Mouse (Mus musculus) induced T-regulatory cell, adult 2 months (primary cell): ENCODE data around the gene Atpaf2.

Source experiments
- DNase-seq: peaks from one replicate; pipeline ENCODE4 v3.0.0-alpha.2; 2012; ENCODE audit warnings: low read depth

Atpaf2 gene

DNA sequence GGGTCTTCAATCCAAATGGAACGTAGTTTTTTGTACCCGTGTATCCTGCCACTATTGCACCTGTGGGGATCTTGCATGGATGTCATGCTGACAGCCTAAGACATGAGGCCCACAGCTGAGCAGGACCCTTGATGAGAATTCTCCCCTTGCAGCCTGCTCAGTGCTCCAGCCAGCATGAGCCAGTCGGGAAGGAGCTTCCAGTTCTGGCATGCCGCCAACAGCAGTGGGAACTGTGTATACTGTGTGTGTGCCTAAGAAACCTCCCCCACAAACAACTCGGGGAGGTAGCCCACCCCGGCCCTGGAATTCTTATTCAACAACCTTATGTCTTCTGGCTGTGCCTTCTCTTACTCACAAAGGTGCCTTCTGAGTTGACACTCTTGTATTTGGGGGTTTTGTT, 21.7 kb downstream of the Atpaf2 start:
- DNase-seq, result no peak

DNA sequence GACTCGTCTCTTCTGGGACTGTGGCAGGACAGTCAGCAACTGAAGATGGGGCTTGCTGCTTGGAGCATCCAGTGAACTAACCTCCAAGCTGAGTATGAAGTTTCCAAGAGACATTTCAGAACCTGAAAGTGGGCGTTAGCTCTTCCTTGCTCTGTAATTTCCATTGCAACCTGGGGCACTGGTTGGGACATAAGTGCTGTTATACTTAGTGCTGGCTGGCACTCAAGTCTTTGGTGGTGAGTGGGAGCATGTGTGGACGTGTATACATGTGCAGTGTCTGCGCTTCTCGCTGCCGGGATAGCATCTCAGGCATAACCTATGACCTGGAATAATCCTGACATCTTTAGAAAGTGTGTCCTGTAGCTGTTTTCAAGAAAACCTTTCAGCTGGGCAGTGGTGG, 26.9 kb downstream of the Atpaf2 start:
- DNase-seq, result no peak

DNA sequence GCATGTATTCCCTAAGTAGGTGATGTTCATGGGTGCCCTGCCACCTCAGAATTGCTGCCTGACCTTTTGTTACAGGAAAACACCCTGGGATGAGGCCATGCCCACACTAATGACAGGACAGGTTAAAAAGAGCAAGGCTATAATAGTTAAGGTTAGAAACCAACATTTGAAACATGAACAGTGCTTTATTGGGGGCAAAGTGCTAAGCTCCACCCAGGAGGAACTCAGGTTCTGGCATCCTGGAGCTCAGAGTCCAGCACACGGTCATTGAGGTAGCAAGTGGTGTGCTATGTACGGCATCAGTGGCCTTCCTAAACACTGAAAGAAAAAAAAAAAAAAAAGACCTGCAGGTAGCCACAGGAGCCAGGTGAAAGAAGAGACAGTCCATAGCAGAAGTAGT, 30.3 kb downstream of the Atpaf2 start:
- DNase-seq, result no peak

DNA sequence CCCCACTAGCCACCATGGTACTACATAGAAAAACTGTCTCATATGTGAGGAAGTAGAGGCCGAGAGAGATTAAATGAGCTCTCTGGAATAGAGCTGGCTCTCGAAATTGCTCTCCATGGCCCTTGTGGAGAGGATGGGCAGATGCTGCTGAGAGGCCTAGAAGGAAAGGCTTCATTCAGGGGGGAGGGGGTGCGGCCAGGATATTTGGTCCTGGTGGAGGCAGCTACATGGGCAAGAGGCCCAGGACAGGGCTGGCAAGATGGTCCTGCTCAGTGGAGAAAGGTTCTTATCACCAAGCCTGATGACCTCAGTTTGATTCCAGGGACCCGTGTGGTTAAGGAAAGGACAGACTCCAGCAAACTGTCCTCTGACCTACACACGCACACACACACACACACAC, 32.3 kb downstream of the Atpaf2 start:
- no peak for DNase-seq

DNA sequence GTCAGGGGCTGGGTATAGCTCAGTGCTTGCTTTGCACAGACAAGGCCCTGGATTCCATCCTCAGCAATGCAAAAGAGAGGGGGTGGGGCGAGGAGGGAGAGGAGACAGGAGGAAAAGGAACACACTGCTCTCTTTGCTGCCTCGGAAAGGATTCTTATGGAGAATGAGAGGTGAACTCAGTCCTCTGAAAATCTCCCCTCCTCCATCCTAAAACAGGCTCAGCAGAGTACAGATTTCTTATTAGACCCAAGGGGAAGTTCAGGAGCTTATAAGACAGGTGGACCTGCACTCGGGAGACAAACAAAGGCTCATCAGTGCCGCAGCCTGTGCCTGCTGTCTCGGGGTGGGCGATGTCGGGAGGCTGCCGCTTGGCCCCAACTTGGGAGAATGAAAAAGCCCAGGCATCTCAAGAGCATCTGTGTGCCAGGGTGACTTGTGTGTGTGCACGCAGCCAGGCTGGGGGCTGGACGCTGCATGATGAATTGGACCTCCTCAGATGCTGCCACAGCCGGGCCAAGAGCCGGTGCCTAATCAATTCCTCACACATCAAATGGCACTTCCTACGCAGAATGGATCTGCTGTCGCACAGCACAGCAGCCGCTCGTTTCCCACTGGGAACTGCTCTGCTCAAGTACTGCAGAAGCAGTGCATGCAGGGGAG, 33.4 kb downstream of the Atpaf2 start:
- no peak for DNase-seq

DNA sequence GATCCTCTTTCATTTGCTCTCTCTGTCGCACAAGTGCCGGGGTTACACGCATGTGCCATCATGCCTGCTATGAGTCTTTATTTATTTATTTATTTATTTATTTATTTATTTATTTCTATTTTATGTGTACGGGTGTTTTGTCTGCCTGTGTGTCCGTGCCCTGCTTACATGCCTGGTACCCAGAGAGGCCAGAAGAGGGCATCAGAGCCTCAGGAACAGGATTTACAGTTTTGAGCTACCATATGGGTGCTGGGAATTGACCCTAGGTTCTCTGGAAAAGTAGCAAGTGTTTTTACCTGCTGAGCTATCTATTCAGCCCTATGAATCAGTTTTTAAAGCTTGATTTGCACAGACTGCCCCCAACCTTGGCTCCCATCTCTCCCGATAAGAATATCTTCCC, 34.7 kb downstream of the Atpaf2 start:
- DNase-seq, result peak; percentile 8

DNA sequence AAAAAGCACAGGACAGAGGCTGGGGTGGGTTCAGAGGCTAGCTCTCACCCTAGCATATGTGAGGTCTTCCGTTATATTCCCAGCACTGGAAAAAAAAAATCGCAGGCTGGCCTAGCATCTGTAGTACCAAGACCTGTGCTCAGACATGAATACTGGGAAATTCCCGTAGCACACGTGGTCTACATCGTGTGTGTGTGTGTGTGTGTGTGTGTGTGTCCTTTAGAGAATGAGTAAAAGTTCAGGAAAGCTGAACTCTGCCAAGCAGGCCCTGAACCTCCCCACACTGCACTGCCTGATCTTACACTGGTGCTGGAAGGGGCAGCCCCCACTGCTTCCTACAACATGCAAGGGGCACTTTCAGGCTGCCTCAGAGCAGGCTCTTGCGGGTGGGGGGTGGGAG, 43.8 kb downstream of the Atpaf2 start:
- no peak for DNase-seq

DNA sequence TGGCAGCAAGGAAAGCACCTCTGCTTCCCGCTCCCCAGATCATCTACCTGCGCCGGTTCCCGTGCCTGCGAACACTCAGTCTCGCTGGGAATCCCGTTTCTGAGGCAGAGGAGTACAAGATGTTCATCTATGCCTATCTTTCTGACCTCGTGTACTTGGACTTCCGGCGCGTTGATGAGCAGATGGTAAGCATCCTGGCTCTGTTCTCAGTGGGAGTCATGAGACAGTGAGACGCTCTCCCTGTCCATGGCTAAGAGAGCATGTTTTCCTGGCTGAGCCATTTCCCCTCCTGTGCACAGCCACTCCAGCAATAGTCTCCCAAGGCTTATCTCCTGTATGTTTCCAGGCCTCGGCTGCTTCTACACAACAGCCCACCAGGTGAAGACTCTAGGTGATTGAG, 47.8 kb downstream of the Atpaf2 start:
- DNase-seq, result no peak

DNA sequence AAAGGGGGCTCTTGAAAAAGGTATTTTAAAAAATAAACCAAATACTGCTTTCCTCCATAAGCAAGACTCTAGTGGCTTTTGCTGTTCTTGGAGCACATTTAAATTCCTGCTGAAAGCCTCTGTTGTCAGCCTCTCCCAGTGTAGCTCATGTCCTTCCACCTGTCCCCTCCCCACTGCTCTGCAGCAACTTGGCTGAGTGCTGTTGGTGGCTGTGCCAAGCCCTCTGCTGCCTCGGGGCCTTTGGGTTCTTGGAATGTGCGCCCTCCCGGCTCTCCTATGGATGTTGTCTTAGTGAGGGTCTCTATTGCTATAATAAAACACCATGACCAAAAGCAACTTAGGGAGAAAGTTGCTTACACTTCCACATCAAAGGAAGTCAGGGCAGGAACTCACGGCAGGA, 48.8 kb downstream of the Atpaf2 start:
- no peak for DNase-seq

DNA sequence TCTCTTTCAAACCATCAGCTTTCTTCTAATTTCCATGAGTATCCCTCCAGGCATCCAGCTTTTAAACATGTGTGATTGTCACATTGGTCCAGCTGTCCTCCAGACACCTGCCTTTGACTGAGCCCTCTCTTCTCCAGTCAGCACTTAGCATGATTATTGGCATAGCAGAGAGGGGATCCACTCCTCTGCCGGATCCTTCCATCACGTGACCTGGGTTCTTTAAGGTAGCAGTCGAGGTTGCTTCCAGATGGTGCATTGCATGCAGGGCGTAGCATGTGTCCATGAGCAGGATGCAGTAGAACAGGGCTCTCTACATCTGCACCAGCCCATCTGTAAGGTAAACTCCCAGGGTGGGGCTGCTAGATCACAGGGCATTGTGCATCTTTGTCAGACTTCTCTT, 49.3 kb downstream of the Atpaf2 start:
- DNase-seq, result peak; percentile 21

DNA sequence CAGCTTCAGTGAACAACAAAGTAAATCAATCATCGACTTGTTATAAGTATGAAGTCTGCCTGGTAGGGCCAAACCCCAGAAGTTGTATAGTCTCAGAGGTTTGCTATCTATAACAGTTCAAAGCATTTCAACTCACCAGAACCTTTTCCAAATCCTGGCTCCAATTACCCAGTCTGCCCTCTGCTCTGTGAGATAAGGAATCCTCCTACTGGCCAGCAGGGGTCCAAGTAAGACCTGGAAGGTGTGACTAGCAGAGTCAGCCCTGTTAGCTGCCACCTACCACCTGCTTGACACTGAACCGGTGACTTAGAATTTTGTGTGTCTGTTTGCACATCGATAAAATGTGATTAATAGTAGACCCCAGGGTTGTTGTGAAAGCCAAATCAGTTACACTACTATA, 51.0 kb downstream of the Atpaf2 start:
- no peak for DNase-seq

DNA sequence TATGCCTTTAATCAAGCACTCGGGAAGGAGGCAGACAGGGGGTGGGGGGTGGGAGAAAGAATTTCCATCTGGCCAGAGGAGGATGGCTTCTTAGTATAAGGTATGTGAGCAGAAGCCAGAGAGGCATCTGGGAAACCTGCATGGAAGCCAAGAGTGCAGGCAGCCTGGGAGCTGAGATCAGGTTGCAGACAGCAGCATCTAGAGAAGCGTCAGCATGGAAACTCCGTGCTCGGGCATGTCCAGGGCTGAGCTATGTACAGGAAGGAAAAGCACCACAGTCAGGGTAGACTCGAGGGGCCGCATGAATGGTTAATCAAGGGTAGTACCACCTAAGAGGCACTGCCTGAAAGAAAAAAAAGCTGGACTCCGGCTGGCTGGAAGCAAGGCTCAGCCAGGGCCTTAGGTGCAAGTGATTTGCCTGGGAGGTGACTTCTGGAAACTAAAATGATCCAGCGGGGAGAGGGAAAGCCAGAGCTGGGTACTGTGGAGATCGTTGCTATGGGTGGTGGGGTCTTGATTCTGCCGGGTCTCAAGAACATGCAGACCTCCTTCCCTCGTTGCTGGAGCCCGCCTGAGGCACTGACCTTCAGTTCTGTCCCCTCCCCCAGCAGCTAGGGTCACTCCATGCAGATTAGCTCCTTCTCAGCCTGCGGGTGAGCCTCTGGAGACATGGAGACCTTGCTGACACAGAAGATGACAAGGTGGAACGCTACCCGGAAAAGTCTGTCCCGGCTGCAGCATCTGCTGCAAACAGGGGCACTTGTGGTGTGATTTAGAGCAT, 51.8 kb downstream of the Atpaf2 start:
- DNase-seq, result no peak

DNA sequence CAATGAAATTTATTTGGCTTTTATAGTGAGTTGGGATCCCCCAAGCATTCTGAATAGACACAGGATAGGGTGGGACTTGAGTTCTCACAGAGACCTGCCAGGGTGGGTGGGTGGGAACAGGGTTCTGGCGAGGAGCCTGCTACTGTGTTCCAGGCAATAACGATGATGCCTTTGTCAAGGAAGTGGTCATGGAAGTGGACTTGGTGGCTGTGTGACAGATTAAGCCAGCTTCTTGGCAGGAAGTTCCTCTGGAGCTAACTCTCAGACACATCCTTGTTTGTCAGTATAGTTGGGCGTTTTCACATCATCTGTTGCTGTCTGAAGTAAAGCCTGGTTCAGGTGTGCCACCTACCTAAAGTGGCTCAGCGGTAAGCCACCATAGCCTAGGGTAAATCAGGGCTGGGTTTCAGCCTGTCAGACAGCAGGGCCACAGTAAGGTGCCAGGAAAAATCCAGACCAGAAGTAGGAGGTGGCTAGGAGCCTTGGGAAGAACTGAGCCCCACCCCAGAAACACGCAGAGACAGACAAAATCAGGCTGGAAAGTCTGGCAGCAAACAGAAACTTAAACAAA, 57.5 kb downstream of the Atpaf2 start:
- no peak for DNase-seq

DNA sequence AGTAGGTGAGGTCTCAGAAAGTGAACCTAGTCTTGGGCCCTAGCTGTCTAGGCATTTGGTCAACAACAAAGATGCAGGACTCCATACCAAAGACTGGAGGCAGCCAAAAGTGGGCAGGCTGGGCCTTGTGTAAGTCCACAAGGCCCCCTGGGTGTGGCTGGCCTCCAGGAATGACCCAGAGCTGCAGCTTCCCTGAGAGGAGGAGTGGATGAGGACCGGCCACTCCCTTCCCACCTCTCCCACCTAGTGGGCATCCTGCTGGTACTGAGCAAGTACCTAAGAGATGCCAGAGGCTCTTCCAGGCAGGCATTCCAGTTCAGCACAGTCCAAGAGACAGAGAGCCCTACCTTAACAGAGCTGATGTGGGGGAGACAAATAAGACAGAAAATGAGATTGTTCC, 58.3 kb downstream of the Atpaf2 start:
- no peak for DNase-seq

DNA sequence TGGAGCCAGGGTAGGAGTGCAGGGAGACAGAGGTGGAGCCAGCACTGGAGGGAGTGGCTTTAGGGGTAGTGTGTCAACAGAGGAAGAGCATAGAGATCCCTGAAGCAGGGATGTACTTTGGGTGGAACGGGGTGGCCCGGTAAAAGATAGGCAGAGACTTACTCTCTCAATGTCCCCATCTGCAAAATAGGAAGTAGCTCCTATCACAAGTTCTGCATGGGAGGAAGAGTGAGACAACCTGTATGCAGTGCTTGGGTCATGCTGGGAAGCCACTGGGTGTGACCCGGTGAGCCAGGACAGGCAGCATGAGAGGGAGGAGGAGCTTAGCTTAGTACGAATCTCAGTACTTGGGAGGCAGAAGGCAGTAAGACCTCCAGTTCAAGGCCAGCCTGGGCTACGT, 59.1 kb downstream of the Atpaf2 start:
- no peak for DNase-seq

DNA sequence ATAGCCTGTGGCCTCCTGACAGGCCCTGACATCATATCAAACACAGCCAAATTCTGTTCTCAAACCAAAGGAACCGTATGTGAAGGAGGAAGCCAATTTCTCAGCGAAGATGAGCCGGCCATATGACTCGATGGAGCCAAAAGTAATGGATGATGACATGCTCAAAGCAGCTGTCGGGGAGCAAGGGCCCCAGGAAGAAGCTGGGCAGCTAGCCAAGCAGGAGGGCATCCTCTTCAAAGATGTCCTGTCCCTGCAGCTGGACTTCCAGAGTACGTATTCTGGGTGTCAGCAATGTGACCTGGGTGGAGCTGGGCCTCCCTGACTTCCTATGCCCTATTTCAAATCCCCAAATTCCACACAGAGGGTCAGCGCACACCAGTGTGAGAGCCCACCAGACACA, 59.7 kb downstream of the Atpaf2 start:
- DNase-seq, result no peak

DNA sequence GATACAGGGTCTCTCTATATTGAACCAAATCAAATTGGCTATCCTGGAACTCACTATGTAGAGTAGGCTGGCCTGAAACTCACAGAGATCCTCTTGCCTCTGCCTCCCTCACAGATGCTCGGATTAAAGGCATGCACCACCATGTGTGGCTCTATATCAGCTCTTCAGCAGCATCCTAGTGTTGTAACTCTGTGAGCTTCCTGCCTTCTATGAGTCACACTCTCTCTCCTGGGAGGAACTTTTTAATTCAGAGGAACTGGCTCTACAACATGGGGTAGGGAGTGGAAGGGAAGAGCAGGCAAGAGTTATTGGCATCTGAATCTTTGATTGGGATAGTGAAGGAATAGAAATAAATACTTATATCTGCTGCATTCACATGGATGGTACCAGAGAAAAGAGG, 61.1 kb downstream of the Atpaf2 start:
- DNase-seq, result no peak

DNA sequence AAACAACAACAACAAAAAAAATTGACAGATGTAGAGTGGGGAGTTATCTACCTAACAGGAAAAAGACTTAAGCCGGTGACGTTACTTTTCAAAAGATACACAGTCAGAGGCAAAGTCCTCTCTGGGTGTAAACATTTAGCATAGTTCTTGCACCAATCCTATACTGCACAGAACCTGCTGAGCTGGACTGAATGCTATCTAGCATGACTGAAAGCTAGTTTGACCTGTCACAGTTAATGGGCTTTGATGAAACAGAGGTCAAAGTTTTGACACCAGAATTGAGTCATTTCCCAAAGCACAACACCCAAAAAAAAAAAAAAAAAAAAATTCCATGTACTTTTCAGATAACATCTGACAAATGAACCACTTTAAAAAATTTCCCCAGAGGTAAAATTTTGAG, 62.3 kb downstream of the Atpaf2 start:
- DNase-seq, result no peak

DNA sequence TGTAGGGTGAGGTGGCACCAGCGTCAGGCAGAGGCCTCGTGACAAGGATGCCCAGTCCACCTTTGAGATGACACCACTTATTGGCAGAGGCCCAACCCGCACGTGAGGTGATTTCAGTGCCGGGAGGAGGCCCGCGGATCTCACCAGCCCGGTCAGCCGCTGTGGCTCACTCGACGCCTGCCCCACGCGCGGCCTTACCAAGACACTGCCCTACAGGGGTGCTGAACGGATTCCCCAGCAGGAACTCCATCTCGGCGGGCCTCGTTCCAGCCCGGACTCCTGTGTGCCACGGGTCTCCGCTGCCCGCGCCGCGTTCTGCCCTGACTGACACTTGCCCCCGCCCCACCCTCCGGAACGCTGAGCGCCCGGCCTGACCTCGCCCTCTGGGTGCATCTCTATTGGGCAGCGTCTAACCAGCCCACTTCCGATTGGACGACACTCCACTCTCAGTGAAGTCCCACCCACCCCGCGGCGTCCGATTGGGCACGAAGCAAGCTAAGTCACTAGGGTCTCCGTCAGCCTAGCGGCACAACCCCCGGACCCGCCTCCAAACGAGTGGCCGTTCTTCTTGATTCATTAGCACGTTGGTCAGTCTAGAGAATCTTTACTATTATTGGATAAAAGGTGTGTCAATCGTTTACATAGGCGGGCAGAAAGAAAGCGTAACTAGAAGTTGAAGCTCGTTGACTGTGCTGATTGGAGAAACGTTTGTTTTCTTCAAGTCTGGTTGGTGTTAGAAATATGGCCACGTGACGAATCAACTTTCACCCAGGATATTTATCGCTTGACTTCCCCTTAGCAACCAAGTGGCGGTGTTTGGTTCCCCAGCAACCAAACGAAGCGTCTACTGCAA, 65.5 kb downstream of the Atpaf2 start, which contains the start of the genes Tom1l2 and Drc3:
Gene Tom1l2, minus strand, starts transcription at position 347 of the 853 bp plus-strand sequence.
Gene Drc3, plus strand, starts transcription at position 771 of the 853 bp plus-strand sequence.
- DNase-seq, result peak; percentile 99

DNA sequence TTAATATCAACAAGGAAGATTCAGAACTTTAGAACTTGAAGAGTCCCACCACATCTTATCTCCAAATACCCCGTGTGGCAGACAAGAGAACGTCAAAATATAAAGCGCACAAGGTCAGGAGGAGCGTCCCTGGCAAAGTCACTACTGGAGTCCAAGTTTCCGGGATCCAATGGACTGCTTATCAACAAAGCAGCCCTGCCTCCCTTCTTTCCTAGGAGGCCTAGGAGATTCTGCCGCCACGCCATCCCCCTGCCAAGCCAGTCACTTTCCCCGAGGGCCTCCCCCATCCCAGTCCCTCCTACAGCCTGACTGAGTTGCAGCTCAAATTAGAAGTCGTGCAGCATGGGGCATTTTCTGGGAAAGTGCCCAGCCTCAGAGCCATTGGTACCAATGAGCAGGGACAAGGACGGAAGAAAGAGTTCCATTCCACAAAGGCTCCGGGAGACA, 66.3 kb downstream of the Atpaf2 start:
- no peak for DNase-seq

DNA sequence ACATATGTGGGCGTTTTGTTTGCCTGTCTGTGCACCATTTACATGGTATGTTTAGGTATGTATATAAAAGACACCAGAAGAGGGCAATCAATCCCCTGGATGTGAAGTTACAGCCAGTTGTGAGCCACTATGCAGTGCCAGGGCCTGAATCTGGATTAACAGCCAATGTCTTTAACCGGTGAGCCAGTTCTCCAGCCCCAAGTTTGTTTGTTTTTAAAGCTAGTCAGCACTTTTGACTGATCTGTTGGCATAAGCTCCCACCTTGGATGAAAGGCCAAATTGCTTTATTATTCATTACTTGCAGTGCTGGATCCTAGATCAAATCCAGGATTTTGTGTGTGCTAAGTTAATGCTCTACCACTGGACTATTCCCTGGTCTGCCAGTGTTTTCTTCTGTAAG, 66.9 kb downstream of the Atpaf2 start:
- peak; percentile 35 for DNase-seq
